Mouse (Mus musculus) intestine, postnatal 0 days (tissue): ENCODE results near the gene Mtg1. TPM values are rescaled to one million over a fixed set of nuclear protein-coding genes. Genes with fewer than 3 reads are reported as not detected.

ENCODE experiments used
- ATAC-seq: fragments of 200-750 bp; cut with Nextera tagmentation; 2 replicates; pipeline ENCODE4 v1.8.0; 2017; ENCODE audit warnings: mild to moderate bottlenecking, moderate TSS enrichment, moderate library complexity
- H3K27ac ChIP-seq: fragments of 300-500 bp; sonication (generic); 2 replicates; pipeline ENCODE4 v1.5.1; 2014; ENCODE audit warnings: mild to moderate bottlenecking, low read depth, low read length, moderate library complexity
- H3K27me3 ChIP-seq: fragments of 300-500 bp; sonication (generic); replicated peaks from 2 replicates; pipeline ENCODE4 v1.6.1; 2014; ENCODE audit warnings: low read length, mixed read lengths; ENCODE audit not compliant: control insufficient read depth, insufficient read depth
- H3K36me3 ChIP-seq: fragments of 300-500 bp; sonication (generic); 2 replicates; pipeline ENCODE4 v1.6.1; 2014; ENCODE audit warnings: mild to moderate bottlenecking, moderate library complexity; ENCODE audit not compliant: control insufficient read depth, insufficient read depth
- H3K4me1 ChIP-seq: fragments of 300-500 bp; sonication (generic); replicated peaks from 2 replicates; pipeline ENCODE4 v1.6.1; 2014; ENCODE audit warnings: antibody characterized with exemption, low read length, mixed read lengths; ENCODE audit not compliant: control insufficient read depth, insufficient read depth
- H3K4me2 ChIP-seq: fragments of 300-500 bp; sonication (generic); replicated peaks from 2 replicates; pipeline ENCODE4 v1.6.1; 2014; ENCODE audit warnings: low read depth, mild to moderate bottlenecking, moderate library complexity
- H3K4me3 ChIP-seq: fragments of 300-500 bp; sonication (generic); 2 replicates; pipeline ENCODE4 v1.5.1; 2014; ENCODE audit warnings: low read depth, low read length
- H3K9ac ChIP-seq: fragments of 300-500 bp; sonication (generic); 2 replicates; pipeline ENCODE4 v1.6.1; 2014; ENCODE audit warnings: mild to moderate bottlenecking, low read depth, low read length
- H3K9me3 ChIP-seq: fragments of 300-500 bp; sonication (generic); 2 replicates; pipeline ENCODE4 v1.6.1; 2016; ENCODE audit warnings: mixed run types; ENCODE audit not compliant: control insufficient read depth
- CTCF ChIP-seq: sonication (generic); IDR thresholded peaks from 2 replicates; pipeline ENCODE4 v1.5.1; 2016; ENCODE audit warnings: low read depth, mild to moderate bottlenecking, control low read depth, antibody characterized with exemption, moderate library complexity
- WGBS: fragments of 180-500 bp; shearing (Covaris S2); extraction: QIAGEN DNeasy Blood & Tissue Kit; methylation state at CpG from one replicate; pipeline ENCODE4 v1.1.7; 2014; 5-methylcytosine and 5-hydroxymethylcytosine counted together
- polyA plus RNA-seq: library from polyadenylated mRNA; unstranded; fragments of >200 nt; fragmentation: Nextera tagmentation; extraction: Ambion mirVana; gene quantifications from 2 replicates; pipeline ENCODE4 v1.2.1, GENCODE M21; 2015

The Mtg1 gene
- polyA plus RNA-seq, 1 experiment from 2014 or later = 15.7 TPM

DNA sequence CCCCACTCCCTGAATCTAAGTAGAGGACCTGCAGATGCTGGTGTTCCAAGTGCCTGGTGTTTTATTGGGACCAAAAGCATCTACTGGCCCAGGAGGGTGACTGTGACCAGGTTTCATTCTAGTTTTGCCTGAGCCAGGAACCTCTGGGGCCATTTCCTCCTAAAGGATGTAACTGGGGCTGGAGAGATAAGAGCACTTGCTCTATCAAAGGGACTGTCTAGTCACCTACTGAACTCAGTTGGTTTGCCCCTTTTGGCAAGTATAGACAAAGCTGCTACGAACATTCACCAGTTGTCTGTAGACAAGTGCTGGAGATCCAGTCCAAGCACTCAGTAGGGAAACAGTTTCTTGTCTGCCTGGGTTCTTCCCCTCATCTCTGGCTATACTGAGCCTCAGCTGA lies 38.9 kb upstream of the Mtg1 start:
- no peak overlapping the region for H3K4me3 ChIP-seq
- no peak overlapping the region for H3K27ac ChIP-seq
- no peak for ATAC-seq
- H3K4me1 ChIP-seq = peaks cover 5% of the 10 kb centered on the region; the same call in 1 of the 2 replicates
- H3K4me2 ChIP-seq = no peak overlapping the region
- peaks cover 22% of the 10 kb centered on the region for H3K36me3 ChIP-seq
- TF ChIP-seq CTCF = no peak
- 84% methylated on average over 1 of the region's 1 CpGs for WGBS
- H3K9me3 ChIP-seq = no peaks in the 10 kb centered on the region
- no peaks in the 10 kb centered on the region for H3K27me3 ChIP-seq
- H3K9ac ChIP-seq = no peak overlapping the region

DNA sequence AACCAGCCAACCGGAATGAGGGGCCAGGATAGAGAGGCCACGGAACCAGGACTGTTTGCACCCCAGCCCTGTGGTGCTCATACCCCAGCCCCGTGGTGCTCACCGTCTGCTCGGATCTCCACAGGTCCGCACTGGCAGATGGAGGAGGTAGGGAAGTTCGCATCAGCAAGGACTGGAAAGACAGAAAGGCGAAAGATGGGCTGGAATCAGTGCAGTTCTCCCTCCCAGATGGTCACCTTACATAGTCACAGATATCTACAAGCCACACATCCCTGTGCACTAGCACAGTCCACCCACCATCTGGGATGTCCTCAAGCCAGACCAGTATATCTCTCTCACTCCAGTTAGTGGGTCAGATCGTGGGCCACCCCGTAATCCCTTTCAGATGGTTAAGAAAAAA lies 35.9 kb upstream of the Mtg1 start:
- Histone ChIP-seq H3K9ac (peak overlapping the region; percentile 35), H3K4me1 (peaks cover 5% of the 10 kb centered on the region; the same call in 1 of the 2 replicates), H3K4me2 (peak overlapping the region; percentile 63), H3K36me3 (peaks cover 33% of the 10 kb centered on the region), H3K27ac (0 out of 2 replicates have a peak overlapping the region, but pooled peaks have one; percentile 76), H3K4me3 (peak overlapping the region; percentile 32), H3K9me3 (no peaks in the 10 kb centered on the region), H3K27me3 (no peaks in the 10 kb centered on the region)
- WGBS = 76% methylated on average over 10 of the region's 10 CpGs
- peak; percentile 1; the same call in 1 of the 2 replicates for ATAC-seq
- no peak for TF ChIP-seq CTCF

DNA sequence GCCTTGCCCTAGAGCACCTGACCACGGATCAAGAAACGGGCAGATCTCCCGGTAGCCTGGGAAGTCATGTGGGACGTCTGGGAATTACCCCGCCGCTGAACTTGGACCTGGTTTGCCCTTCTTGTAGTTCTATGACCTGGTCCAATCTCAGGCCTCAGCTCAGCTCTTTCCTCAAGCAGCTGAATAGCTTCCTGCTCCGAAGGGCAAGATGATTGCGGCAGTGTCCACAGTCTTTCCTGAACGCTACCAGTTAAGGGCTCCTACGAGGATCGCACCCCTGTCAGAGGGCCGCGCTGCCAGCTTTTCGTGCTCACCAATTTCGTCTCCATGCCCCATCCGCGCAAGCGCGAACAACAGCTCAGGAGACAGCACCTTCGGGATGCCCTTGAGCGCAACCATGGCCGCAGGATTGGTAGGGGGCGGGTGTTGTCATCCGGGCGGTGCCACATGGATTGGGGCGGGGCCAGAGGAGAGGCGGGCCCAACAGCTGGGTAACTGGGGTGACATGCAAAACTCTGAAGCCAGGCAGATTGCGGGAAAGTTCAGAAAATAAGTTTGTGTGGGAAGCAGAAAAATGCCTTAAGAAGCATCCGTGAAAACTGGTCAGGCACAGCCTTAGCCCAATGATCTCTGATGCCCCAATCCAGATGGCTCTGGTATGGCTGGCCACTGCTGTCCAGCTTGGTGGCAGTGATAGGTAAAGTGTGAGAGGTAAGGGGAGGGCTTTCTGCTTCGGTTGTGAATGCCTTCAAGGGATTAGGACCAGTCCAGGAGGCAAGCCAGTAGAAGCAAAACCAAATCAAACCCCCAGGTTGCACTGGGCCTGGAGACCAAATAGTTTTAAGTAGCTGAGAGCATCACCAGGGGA lies 35.1 kb upstream of the Mtg1 start, which contains the start of gene Fuom:
Fuom (minus strand) TSS at position 449 of the 868 bp plus-strand sequence.
- no peaks in the 10 kb centered on the region for H3K9me3 ChIP-seq
- TF ChIP-seq CTCF = 0 out of 2 replicates have a peak, but pooled peaks have one; percentile 3
- peak within 1 kb of the TSS; percentile 76 for H3K27ac ChIP-seq
- ATAC-seq = peak; percentile 94
- peaks cover 31% of the 10 kb centered on the region for H3K36me3 ChIP-seq
- peak within 1 kb of the TSS; percentile 35 for H3K9ac ChIP-seq
- peaks cover 5% of the 10 kb centered on the region; the same call in 1 of the 2 replicates for H3K4me1 ChIP-seq
- peak within 1 kb of the TSS; percentile 63 for H3K4me2 ChIP-seq
- H3K4me3 ChIP-seq = peak within 1 kb of the TSS; percentile 32
- 1% methylated on average over 30 of the region's 30 CpGs for WGBS
- H3K27me3 ChIP-seq = no peaks in the 10 kb centered on the region

DNA sequence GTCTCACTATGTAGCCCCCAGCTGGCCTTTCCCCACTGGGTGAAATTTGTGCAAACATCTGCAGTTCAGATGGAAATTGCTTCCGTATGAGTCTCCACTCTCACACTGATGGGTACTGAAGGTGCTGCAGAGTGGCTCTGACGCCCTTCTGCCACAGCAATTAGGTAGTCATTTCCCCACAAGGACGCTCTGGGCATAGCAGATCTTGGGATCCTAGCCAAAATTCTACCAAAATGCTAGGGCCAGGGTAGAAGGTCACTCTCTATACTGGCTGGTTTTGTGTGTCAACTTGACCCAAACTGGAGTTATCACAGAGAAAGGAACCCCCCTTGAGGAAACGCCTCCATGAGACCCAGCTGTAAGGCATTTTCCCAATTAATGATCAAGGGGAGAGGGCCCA lies 33.4 kb upstream of the Mtg1 start:
- H3K4me1 ChIP-seq = peaks cover 5% of the 10 kb centered on the region; the same call in 1 of the 2 replicates
- no peak for TF ChIP-seq CTCF
- H3K4me3 ChIP-seq = no peak overlapping the region
- no peak overlapping the region for H3K27ac ChIP-seq
- ATAC-seq = no peak
- 73% methylated on average over 4 of the region's 4 CpGs for WGBS
- H3K4me2 ChIP-seq = no peak overlapping the region
- no peak overlapping the region for H3K9ac ChIP-seq
- H3K27me3 ChIP-seq = no peaks in the 10 kb centered on the region
- peaks cover 36% of the 10 kb centered on the region for H3K36me3 ChIP-seq
- no peaks in the 10 kb centered on the region for H3K9me3 ChIP-seq

DNA sequence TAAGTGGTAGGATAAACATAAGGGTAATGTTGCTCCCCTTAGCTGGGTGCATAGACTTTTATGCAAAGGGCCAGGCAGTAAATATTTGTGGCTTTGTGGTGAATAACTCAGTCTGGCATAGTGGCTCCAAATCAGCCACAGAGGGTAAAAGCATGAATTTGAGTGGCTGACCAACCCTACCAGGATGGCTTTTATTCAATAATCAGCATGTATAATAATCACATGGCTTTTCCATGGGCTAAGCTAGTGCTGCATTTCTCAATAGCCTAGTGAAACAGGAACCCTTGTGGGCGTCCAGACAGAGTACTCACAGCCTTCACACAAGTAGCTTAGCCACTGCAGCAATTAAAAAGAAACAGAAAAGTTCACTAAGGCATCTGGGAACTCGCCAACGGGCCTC lies 25.4 kb upstream of the Mtg1 start:
- no peak overlapping the region for H3K9ac ChIP-seq
- no peaks in the 10 kb centered on the region for H3K4me1 ChIP-seq
- H3K4me2 ChIP-seq = no peak overlapping the region
- ATAC-seq = no peak
- no peaks in the 10 kb centered on the region for H3K9me3 ChIP-seq
- WGBS = 62% methylated on average over 3 of the region's 3 CpGs
- H3K4me3 ChIP-seq = no peak overlapping the region
- no peak for TF ChIP-seq CTCF
- no peak overlapping the region for H3K27ac ChIP-seq
- H3K36me3 ChIP-seq = peaks cover 61% of the 10 kb centered on the region
- no peaks in the 10 kb centered on the region for H3K27me3 ChIP-seq

DNA sequence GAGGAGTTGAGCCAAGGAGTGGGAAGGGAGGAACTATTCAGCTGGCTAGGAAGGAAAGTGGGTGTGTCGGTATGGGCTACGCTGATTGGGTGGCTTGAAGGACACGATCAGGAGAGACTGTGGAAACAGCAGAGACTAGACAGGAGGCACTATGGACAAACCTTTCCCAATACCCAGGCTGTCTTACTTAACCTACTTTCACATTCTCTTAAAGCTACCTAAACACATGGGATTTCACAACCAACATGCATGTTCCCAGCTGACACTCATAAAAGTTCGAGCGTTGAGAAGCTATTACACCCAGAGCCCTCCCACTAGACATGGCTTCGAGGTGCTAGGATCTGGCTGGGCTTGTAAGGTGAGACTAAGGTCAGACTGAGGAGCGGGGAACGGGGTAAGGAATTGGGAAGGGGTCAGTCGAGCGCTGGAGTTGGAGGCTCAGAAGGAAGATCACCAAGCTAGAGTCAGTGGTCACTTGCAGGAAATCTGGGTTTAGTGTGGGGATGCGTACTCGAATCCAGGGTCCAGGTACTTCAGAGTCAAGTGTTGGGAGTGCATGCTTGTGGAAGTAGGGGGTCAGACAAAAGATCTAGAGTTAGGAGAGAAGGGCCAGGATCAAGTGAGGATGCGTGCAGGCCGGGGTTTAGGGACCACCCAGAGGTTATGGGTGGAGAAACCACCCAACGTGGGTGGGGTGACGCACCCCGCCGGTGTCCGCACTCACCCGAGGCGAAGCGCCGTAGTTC lies 21.6 kb upstream of the Mtg1 start, which contains the start of gene Paox:
Paox (plus strand) TSS at position 217 of the 746 bp plus-strand sequence.
- Histone ChIP-seq H3K9me3 (no peaks in the 10 kb centered on the region), H3K27ac (peak within 1 kb of the TSS; percentile 90), H3K27me3 (no peaks in the 10 kb centered on the region), H3K4me1 (no peaks in the 10 kb centered on the region), H3K9ac (peak within 1 kb of the TSS; percentile 74), H3K4me2 (peak within 1 kb of the TSS; percentile 88), H3K4me3 (peak within 1 kb of the TSS; percentile 76), H3K36me3 (peaks cover 23% of the 10 kb centered on the region)
- under 1% methylated on average over 23 of the region's 23 CpGs for WGBS
- TF ChIP-seq CTCF = peak; percentile 46
- peak; percentile 90 for ATAC-seq
